Mouse (Mus musculus) Patski (cell line): ENCODE results near the gene Tmem167. TPM values are rescaled to one million over a fixed set of nuclear protein-coding genes. Genes with fewer than 3 reads are reported as not detected.

Experiments used
- ATAC-seq: fragments of 100-300 bp; one replicate; pipeline ENCODE4 v1.8.0; 2021
- CTCF ChIA-PET: fragments of 350-600 bp; sonication (Branson Sonifier 250); formaldehyde crosslinking; loops from one replicate; lab custom pipeline; 2022; ENCODE audit warnings: inconsistent platforms; lab: Charles Lee
- POLR2A ChIA-PET: fragments of 350-600 bp; sonication (Branson Sonifier 250); formaldehyde crosslinking; loops from one replicate; lab custom pipeline; 2022; ENCODE audit warnings: antibody characterized with exemption, inconsistent platforms; lab: Charles Lee
- DNase-seq: peaks from one replicate; pipeline ENCODE4 v3.0.0-alpha.2; 2011; ENCODE audit warnings: low read depth, low spot score
- H3K27me3 ChIP-seq: fragments of 371-371 bp; one replicate; pipeline ENCODE4 v1.5.1; 2021
- CTCF ChIP-seq: fragments of 100-300 bp; IDR thresholded peaks from one replicate; pipeline ENCODE4 v1.5.1; 2021
- in situ Hi-C: fragments of 300-500 bp; cut with MboI; formaldehyde crosslinking; loops from 3 replicates; pipeline ENCODE4 v1.11.1; 2018; ENCODE audit warnings: low pct_unique_long_range_greater_than_20kb, mixed read lengths
- polyA plus RNA-seq: library from polyadenylated mRNA; unstranded; gene quantifications from one replicate; pipeline ENCODE4 v1.2.3, GENCODE M21; 2021

Tmem167 gene
- polyA plus RNA-seq, 1 experiment from 2014 or later: 17.7 TPM

GRCm38 (mm10) chr13:90175662-90176061, 86.7 kb downstream of the Tmem167 start:
- ChIA-PET POLR2A (no interaction called here), CTCF (no interaction called here)
- ATAC-seq (no peak), DNase-seq (no peak)
- in situ Hi-C loops: no loop called here
- no peak for TF ChIP-seq CTCF
- no peaks in the 10 kb centered on the region for H3K27me3 ChIP-seq

DNA sequence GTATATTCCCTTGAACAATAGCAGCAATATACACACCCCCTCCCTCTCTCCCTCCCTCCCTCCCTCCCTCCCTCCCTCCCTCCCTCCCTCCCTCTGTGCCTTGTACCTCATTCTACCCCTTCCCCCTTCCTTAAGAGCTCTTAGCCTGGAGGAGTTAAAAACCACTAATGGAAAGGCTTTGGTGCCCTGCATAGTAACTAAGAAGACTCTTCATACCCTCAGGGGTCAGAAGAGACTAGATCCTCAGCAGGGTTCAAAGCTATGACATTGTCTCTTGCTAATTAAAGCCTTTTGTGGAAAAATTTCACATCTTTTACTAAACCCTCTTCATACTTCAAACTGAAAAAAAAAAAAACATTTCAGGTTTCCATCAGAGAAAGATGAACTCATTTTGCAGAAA, 93.3 kb downstream of the Tmem167 start:
- in situ Hi-C loops: no loop called here
- CTCF ChIA-PET: interaction anchor here (2.0 kb wide), 1 partner anchor 10 kb away, joined by 5 read pairs; no protein-coding TSS in a partner anchor
- DNase-seq (no peak), ATAC-seq (no peak)
- no peak for TF ChIP-seq CTCF
- H3K27me3 ChIP-seq: no peaks in the 10 kb centered on the region
- POLR2A ChIA-PET: no interaction called here

- ATAC-seq (no peak), DNase-seq (no peak)
Measured at GRCm38 (mm10) chr13:90183536-90183935, 94.6 kb downstream of the Tmem167 start.

GRCm38 (mm10) chr13:90186694-90187093, 97.8 kb downstream of the Tmem167 start:
- CTCF ChIA-PET: no interaction called here
- ATAC-seq (no peak), DNase-seq (no peak)
- H3K27me3 ChIP-seq: no peaks in the 10 kb centered on the region
- POLR2A ChIA-PET: interaction anchor here (0.5 kb wide), 1 partner anchor 7 kb away, joined by 3 read pairs; no protein-coding TSS in a partner anchor
- no peak for TF ChIP-seq CTCF
- in situ Hi-C loops: no loop called here

More at GRCm38 (mm10) chr13:90183536-90183935, 94.6 kb downstream of the Tmem167 start:
- ChIA-PET CTCF (no interaction called here), POLR2A (no interaction called here)
- H3K27me3 ChIP-seq: no peaks in the 10 kb centered on the region
- TF ChIP-seq CTCF: no peak
- in situ Hi-C loops: no loop called here

DNA sequence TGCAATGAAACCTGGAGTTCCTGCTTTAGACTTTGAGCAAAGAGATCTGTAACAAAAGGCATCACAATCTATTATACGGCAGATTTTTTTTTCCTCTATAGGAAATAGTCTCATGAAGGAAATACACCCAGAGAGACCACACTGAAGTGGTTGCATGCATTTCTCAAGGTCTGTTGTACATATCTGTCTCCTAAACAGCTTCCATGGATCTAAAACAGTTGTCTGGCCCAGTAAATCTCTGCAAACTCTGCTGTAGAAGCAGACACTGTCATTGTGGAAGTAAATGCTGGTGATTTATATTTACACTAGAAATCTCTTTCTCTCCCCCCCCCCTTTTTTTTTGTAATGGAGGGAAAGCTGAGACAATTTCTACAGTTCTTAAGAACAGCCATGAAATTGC, 99.1 kb downstream of the Tmem167 start:
- ChIA-PET POLR2A (no interaction called here), CTCF (no interaction called here)
- DNase-seq (no peak), ATAC-seq (no peak)
- no peak for TF ChIP-seq CTCF
- in situ Hi-C loops: no loop called here
- no peaks in the 10 kb centered on the region for H3K27me3 ChIP-seq

DNA sequence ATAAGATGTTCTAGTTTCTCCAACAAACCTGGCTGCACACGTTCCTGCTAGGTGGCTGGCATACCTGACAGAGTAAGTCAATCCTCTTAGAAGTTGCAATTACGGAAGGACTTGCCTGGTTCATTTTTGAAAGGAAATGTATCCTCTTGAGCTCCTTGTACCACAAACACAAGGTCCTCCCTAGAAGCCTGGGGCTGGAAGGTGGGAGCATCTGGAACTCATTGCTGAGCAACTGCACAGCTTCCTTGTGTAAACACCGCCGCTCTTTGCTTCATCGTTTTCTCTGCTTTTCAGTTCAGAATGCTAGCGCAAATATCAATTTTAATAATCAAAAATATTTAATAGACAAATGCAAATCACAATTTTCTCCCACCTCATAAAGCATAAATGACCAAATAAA, 102.9 kb downstream of the Tmem167 start:
- ChIA-PET CTCF (no interaction called here), POLR2A (interaction anchor here (0.6 kb wide), 1 partner anchor 10 kb away, joined by 3 read pairs; no protein-coding TSS in a partner anchor)
- no peaks in the 10 kb centered on the region for H3K27me3 ChIP-seq
- in situ Hi-C loops: no loop called here
- no peak for ATAC-seq
- DNase-seq: no peak
- TF ChIP-seq CTCF: no peak

Other genes with a start within 250 kb of the Tmem167 start
- 18.7 TPM for gene Xrcc4, start 485 bp downstream of the Tmem167 start, polyA plus RNA-seq